Mouse (Mus musculus) embryonic facial prominence, embryonic 14.5 days (tissue): Measurements from ENCODE around the gene Ap3d1. TPM values are rescaled to one million over a fixed set of nuclear protein-coding genes. Genes with fewer than 3 reads are reported as not detected.

Source experiments
- ATAC-seq: fragments of 200-750 bp; cut with Nextera tagmentation; 2 replicates; pipeline ENCODE4 v1.8.0; 2017; ENCODE audit warnings: low read depth, moderate number of reproducible peaks, moderate TSS enrichment
- DNase-seq: peaks from one replicate; pipeline ENCODE4 v3.0.0-alpha.2; 2015; ENCODE audit warnings: low spot score
- H3K27ac ChIP-seq: fragments of 300-500 bp; sonication (generic); replicated peaks from 2 replicates; pipeline ENCODE4 v1.5.1; 2014; ENCODE audit warnings: low read depth, mild to moderate bottlenecking, low read length, moderate library complexity
- H3K27me3 ChIP-seq: fragments of 300-500 bp; sonication (generic); replicated peaks from 2 replicates; pipeline ENCODE4 v1.6.1; 2014; ENCODE audit warnings: low read length; ENCODE audit not compliant: control insufficient read depth, insufficient read depth
- H3K36me3 ChIP-seq: fragments of 300-500 bp; sonication (generic); 2 replicates; pipeline ENCODE4 v1.6.1; 2014; ENCODE audit warnings: low read length, mixed read lengths; ENCODE audit not compliant: control insufficient read depth, insufficient read depth
- H3K4me1 ChIP-seq: fragments of 300-500 bp; sonication (generic); 2 replicates; pipeline ENCODE4 v1.6.1; 2014; ENCODE audit warnings: antibody characterized with exemption, low read length; ENCODE audit not compliant: control insufficient read depth, insufficient read depth
- H3K4me2 ChIP-seq: fragments of 300-500 bp; sonication (generic); 2 replicates; pipeline ENCODE4 v1.6.1; 2014; ENCODE audit warnings: low read depth, mild to moderate bottlenecking, low read length, moderate library complexity, mixed read lengths
- H3K4me3 ChIP-seq: fragments of 300-500 bp; sonication (generic); 2 replicates; pipeline ENCODE4 v1.5.1; 2014; ENCODE audit warnings: low read depth, mild to moderate bottlenecking, low read length
- H3K9ac ChIP-seq: fragments of 300-500 bp; sonication (generic); 2 replicates; pipeline ENCODE4 v1.6.1; 2014; ENCODE audit warnings: low read depth, mild to moderate bottlenecking, low read length, moderate library complexity, mixed read lengths
- H3K9me3 ChIP-seq: fragments of 300-500 bp; sonication (generic); 2 replicates; pipeline ENCODE4 v1.6.1; 2016; ENCODE audit warnings: low read length; ENCODE audit not compliant: control insufficient read depth
- WGBS: fragments of 180-500 bp; shearing (Covaris S2); extraction: QIAGEN DNeasy Blood & Tissue Kit; methylation state at CpG from one replicate; pipeline ENCODE4 v1.1.7; 2014; 5-methylcytosine and 5-hydroxymethylcytosine counted together
- polyA plus RNA-seq: library from polyadenylated mRNA; unstranded; fragments of >200 nt; fragmentation: Nextera tagmentation; extraction: Ambion mirVana; gene quantifications from 2 replicates; pipeline ENCODE4 v1.2.1, GENCODE M21; 2014

The Ap3d1 gene
- polyA plus RNA-seq, 1 experiment from 2014 or later: 67.6 TPM

GRCm38 (mm10) chr10:80658194-80658840 lies 83.7 kb downstream of the Ap3d1 start:
- H3K27ac ChIP-seq: no peak overlapping the region
- WGBS: 84% methylated on average over 14 of the region's 14 CpGs
- ATAC-seq: no peak

More at GRCm38 (mm10) chr10:80658194-80658840, 83.7 kb downstream of the Ap3d1 start:
- Histone ChIP-seq H3K9ac (no peak overlapping the region), H3K4me1 (peaks cover 14% of the 10 kb centered on the region), H3K27me3 (no peaks in the 10 kb centered on the region), H3K4me3 (no peak overlapping the region), H3K36me3 (0 out of 2 replicates have a peak, but pooled peaks cover under 1% of the 10 kb centered on the region), H3K4me2 (no peak overlapping the region), H3K9me3 (no peaks in the 10 kb centered on the region)
- no peak for DNase-seq

Other genes with a start within 250 kb of the Ap3d1 start
- gene Onecut3, start 247.4 kb downstream of the Ap3d1 start, polyA plus RNA-seq: not detected in 2 replicates
- 0.13 and 0.24 TPM in 2 replicates for gene Atp8b3, start 203.1 kb downstream of the Ap3d1 start, polyA plus RNA-seq
- 22.6 and 26.2 TPM in 2 replicates for gene Rexo1, start 180.7 kb downstream of the Ap3d1 start, polyA plus RNA-seq
- 9.7 and 9.9 TPM in 2 replicates for gene Klf16, start 164.9 kb downstream of the Ap3d1 start, polyA plus RNA-seq
- gene Abhd17a, start 151.9 kb downstream of the Ap3d1 start, polyA plus RNA-seq: 115 and 124 TPM in 2 replicates
- gene Scamp4, start 139.4 kb downstream of the Ap3d1 start, polyA plus RNA-seq: 84.6 and 96.3 TPM in 2 replicates
- gene Adat3, start 139.4 kb downstream of the Ap3d1 start, polyA plus RNA-seq: 6.1 and 6.2 TPM in 2 replicates
- gene Gm49322, start 136.2 kb downstream of the Ap3d1 start, polyA plus RNA-seq: 1.9 and 2.5 TPM in 2 replicates
- 104 and 125 TPM in 2 replicates for gene Csnk1g2, start 119.4 kb downstream of the Ap3d1 start, polyA plus RNA-seq
- gene Btbd2, start 85.2 kb downstream of the Ap3d1 start, polyA plus RNA-seq: 71.6 and 81.2 TPM in 2 replicates
- 84.6 and 86.7 TPM in 2 replicates for gene Mknk2, start 64.2 kb downstream of the Ap3d1 start, polyA plus RNA-seq
- 31.2 and 37.0 TPM in 2 replicates for gene Mob3a, start 40.3 kb downstream of the Ap3d1 start, polyA plus RNA-seq
- 10.3 and 14.4 TPM in 2 replicates for gene Izumo4, start 40.1 kb downstream of the Ap3d1 start, polyA plus RNA-seq
- gene Dot1l, start 12.9 kb upstream of the Ap3d1 start, polyA plus RNA-seq: 20.7 and 21.5 TPM in 2 replicates
- gene Sf3a2, start 55.9 kb upstream of the Ap3d1 start, polyA plus RNA-seq: 69.6 TPM in 2 replicates
- gene Plekhj1, start 56.4 kb upstream of the Ap3d1 start, polyA plus RNA-seq: 102 and 111 TPM in 2 replicates
- 0.13 TPM in 1 of 2 replicates, not detected in the other for gene Amh, start 63.0 kb upstream of the Ap3d1 start, polyA plus RNA-seq
- 13.0 and 20.3 TPM in 2 replicates for gene Jsrp1, start 71.2 kb upstream of the Ap3d1 start, polyA plus RNA-seq
- gene Oaz1, start 84.4 kb upstream of the Ap3d1 start, polyA plus RNA-seq: 1,606 and 1,697 TPM in 2 replicates
- 1.2 and 1.3 TPM in 2 replicates for gene Lingo3, start 101.8 kb upstream of the Ap3d1 start, polyA plus RNA-seq
- gene Lsm7, start 112.9 kb upstream of the Ap3d1 start, polyA plus RNA-seq: 303 and 331 TPM in 2 replicates
- 37.6 and 40.8 TPM in 2 replicates for gene Sppl2b, start 113.0 kb upstream of the Ap3d1 start, polyA plus RNA-seq
- gene Tmprss9, start 129.6 kb upstream of the Ap3d1 start, polyA plus RNA-seq: 0.06 and 0.08 TPM in 2 replicates
- 325 and 348 TPM in 2 replicates for gene Timm13, start 158.7 kb upstream of the Ap3d1 start, polyA plus RNA-seq
- 21.6 and 22.9 TPM in 2 replicates for gene Lmnb2, start 176.0 kb upstream of the Ap3d1 start, polyA plus RNA-seq
- gene Gadd45b, start 187.8 kb upstream of the Ap3d1 start, polyA plus RNA-seq: 35.5 and 39.9 TPM in 2 replicates